Mouse (Mus musculus): ENCODE measurements around the gene Supt6.
A peak's percentile ranks its signal among the peaks of the same experiment; 100 is the strongest.
"Not testable (repeated sequence)": the region's sequence is repeated elsewhere in the genome, so short reads cannot be mapped to it uniquely, and the experiment has no call there.

Gene Supt6

GRCm38 (mm10) chr11:78245627-78246317 lies at the start of gene Supt6, which contains the start of gene Sdf2:
Gene Supt6 (minus strand): TSS chr11:78245987.
Gene Sdf2 (plus strand): TSS chr11:78245746.
- DNase-seq (ENCODE audit: low spot score in 2 of 2): peak; percentile 61 to 87

GRCm38 (mm10) chr11:78294585-78294984 lies 48.8 kb upstream of the Supt6 start:
- DNase-seq (ENCODE audit: low spot score in 2 of 2): no peak

GRCm38 (mm10) chr11:78290654-78291053 lies 44.9 kb upstream of the Supt6 start, which contains the start of gene BC030499:
Gene BC030499 (plus strand): TSS chr11:78290841.
- peak; percentile 48 to 59 for DNase-seq (ENCODE audit: low spot score in 2 of 2)

- DNase-seq (ENCODE audit: low spot score in 2 of 2): no peak
These were observed 43.5 kb upstream of the Supt6 start for GRCm38 (mm10) chr11:78289146-78289763.

GRCm38 (mm10) chr11:78279586-78279985 lies 33.8 kb upstream of the Supt6 start:
- no peak for DNase-seq (ENCODE audit: low spot score in 2 of 2)

GRCm38 (mm10) chr11:78278853-78279252 lies 33.1 kb upstream of the Supt6 start:
- DNase-seq (ENCODE audit: low spot score in 2 of 2): no peak

GRCm38 (mm10) chr11:78276169-78276568 lies 30.4 kb upstream of the Supt6 start:
- DNase-seq (ENCODE audit: low spot score in 2 of 2): not testable (repeated sequence)

GRCm38 (mm10) chr11:78275596-78275995 lies 29.8 kb upstream of the Supt6 start:
- DNase-seq (ENCODE audit: low spot score in 2 of 2): no peak

GRCm38 (mm10) chr11:78271986-78272385 lies 26.2 kb upstream of the Supt6 start:
- peak; percentile 43 to 79 for DNase-seq (ENCODE audit: low spot score in 2 of 2)

GRCm38 (mm10) chr11:78265571-78265970 lies 19.8 kb upstream of the Supt6 start:
- DNase-seq (ENCODE audit: low spot score in 2 of 2): no peak

GRCm38 (mm10) chr11:78262550-78262949 lies 16.8 kb upstream of the Supt6 start:
- DNase-seq (ENCODE audit: low spot score in 2 of 2): peak in 1 of 2 experiments; percentile 39

- DNase-seq (ENCODE audit: low spot score in 2 of 2): peak; percentile 69 to 83
These were observed 15.9 kb upstream of the Supt6 start, which contains the start of gene 2610507B11Rik for GRCm38 (mm10) chr11:78261380-78262352. Gene 2610507B11Rik (plus strand): TSS chr11:78261752.

- DNase-seq (ENCODE audit: low spot score in 2 of 2): no peak
These were observed 14.9 kb upstream of the Supt6 start for GRCm38 (mm10) chr11:78260489-78261258.

GRCm38 (mm10) chr11:78256618-78257017 lies 10.8 kb upstream of the Supt6 start:
- no peak for DNase-seq (ENCODE audit: low spot score in 2 of 2)

GRCm38 (mm10) chr11:78247727-78248140 lies 1.9 kb upstream of the Supt6 start:
- no peak for DNase-seq (ENCODE audit: low spot score in 2 of 2)

- no peak for DNase-seq (ENCODE audit: low spot score in 2 of 2)
These were observed 1.2 kb upstream of the Supt6 start for GRCm38 (mm10) chr11:78247012-78247348.

GRCm38 (mm10) chr11:78246318-78247011 lies 678 bp upstream of the Supt6 start:
- no peak for DNase-seq (ENCODE audit: low spot score in 2 of 2)

GRCm38 (mm10) chr11:78245261-78245626 lies 543 bp downstream of the Supt6 start:
- peak in 1 of 2 experiments; percentile 7 for DNase-seq (ENCODE audit: low spot score in 2 of 2)

- peak; percentile 55 to 64 for DNase-seq (ENCODE audit: low spot score in 2 of 2)
These were observed 5.5 kb downstream of the Supt6 start for GRCm38 (mm10) chr11:78240193-78240857.

- DNase-seq (ENCODE audit: low spot score in 2 of 2): no peak
These were observed 14.3 kb downstream of the Supt6 start for GRCm38 (mm10) chr11:78231518-78231917.

All from left cerebral cortex, adult 9 months (tissue).